Mouse (Mus musculus) liver, adult 2 months (tissue): ENCODE data around the gene Rbks.

ENCODE experiments used
- CTCF ChIP-seq: fragments of 200-500 bp; IDR thresholded peaks from 2 replicates; pipeline ENCODE4 v1.5.1; 2011; ENCODE audit warnings: low read depth, low read length, control low read depth
- POLR2A ChIP-seq: fragments of 200-500 bp; IDR thresholded peaks from 2 replicates; pipeline ENCODE4 v1.6.1; 2011; ENCODE audit warnings: low read length, control low read depth; ENCODE audit not compliant: insufficient read depth; ENCODE audit errors: extremely low read depth

GRCm38 (mm10) chr5:31596481-31597429 lies 100.7 kb downstream of the Rbks start, which contains the start of gene Mrpl33:
- TF ChIP-seq CTCF (no peak), POLR2A (no peak)
